Mouse (Mus musculus): ENCODE results near the gene Lrrc7. TPM values are rescaled to one million over a fixed set of nuclear protein-coding genes. Genes with fewer than 3 reads are reported as not detected.
"Not testable (repeated sequence)": the region's sequence is repeated elsewhere in the genome, so short reads cannot be mapped to it uniquely, and the experiment has no call there.

Gene Lrrc7
- total RNA-seq, 2 experiments from 2014 or later = not detected

GRCm38 (mm10) chr3:158174880-158175735, 386.9 kb downstream of the Lrrc7 start:
- no peak for ATAC-seq (replicated peaks; ENCODE audit: poor library complexity)

DNA sequence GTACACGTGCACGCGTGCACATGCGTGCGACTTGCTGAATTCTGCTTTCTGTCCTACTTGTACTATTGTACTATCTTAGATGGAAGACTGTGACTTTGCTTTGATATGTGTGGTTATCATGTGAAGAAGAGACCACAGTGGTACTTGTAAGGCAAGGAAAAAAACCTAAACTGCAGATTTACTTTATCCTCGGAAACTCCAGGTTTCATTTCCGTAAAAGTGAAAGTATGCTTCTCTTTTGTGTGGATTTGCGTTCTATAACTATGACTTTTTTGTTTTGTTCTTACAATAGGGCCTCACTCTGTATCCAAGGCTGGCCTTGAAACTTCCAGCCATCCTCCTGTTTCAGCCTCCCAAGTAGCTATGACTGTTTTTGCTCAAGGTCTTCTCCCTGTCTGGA, 392.8 kb downstream of the Lrrc7 start:
- ATAC-seq (replicated peaks; ENCODE audit: poor library complexity) = no peak

DNA sequence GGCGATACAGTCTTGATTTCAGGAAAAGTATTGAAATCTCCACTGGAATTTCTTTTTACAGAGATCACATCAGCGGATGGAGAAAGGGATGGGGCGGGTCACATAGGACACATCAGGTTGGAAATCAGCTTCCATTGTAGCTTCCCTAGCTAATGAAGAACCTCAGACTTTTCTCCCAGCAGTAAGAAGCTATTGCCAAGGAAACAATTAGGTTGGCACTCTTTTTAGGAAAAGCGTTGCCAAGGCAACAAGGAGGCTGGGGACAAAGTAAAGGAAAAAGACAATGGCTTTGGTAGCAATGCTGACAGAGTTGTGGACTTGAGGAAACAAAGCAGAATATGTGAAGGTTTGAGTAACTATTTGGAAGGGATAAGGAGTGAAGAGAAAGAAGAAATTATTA, 393.6 kb downstream of the Lrrc7 start:
- ATAC-seq (replicated peaks; ENCODE audit: poor library complexity) = no peak

DNA sequence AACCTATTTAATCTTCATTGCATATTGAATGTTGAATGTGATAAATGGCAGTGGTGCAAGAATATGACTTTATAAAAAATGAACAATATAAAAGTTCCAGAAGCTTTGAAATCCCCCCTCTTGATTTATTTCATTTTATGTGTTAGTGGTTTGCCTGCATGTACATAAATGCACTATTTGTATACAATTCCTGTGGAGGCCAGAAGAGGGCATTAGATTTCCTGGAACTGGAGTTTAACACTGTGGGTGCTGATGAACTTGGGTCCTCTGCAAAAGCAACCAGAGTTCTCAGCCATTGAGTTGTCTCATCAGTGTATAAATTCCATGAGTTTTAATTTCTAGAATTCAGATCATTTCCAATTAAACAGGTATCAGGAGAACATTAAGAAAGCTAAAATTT, 397.0 kb downstream of the Lrrc7 start:
- ATAC-seq (replicated peaks; ENCODE audit: poor library complexity) = no peak

GRCm38 (mm10) chr3:158164452-158164851, 397.6 kb downstream of the Lrrc7 start:
- ATAC-seq (replicated peaks; ENCODE audit: poor library complexity) = no peak

GRCm38 (mm10) chr3:158163127-158163526, 398.9 kb downstream of the Lrrc7 start:
- no peak for ATAC-seq (replicated peaks; ENCODE audit: poor library complexity)

DNA sequence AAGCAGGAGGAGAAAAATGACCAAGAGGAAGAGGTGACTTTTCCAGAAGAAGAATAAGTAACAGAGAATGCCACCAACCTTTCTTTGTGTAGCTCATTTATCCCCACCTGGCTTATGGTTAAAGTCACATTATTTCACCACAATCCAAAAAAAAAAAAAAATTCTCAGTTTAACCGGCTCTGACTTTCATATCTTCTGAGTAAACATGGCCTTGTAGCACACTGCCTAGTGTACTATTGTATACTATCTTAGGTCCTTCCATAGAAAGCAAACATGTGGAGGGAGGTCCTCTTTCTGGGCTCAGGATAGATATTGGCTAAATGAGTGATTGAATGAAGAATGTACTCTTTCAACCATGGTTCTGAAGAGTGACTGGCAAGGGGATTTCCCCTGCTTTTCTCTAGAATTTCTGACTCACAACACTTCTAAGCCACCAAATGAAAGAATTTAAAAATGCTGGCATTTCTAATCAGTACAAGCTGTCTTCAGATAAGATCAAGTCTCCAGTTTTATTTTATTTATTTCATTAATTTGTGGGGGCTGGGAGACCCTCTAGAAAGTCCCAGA, 400.0 kb downstream of the Lrrc7 start:
- no peak for ATAC-seq (replicated peaks; ENCODE audit: poor library complexity)

- no peak for ATAC-seq (replicated peaks; ENCODE audit: poor library complexity)
These were observed 406.3 kb downstream of the Lrrc7 start for GRCm38 (mm10) chr3:158155515-158156286.

GRCm38 (mm10) chr3:158154134-158154533, 407.9 kb downstream of the Lrrc7 start:
- no peak for ATAC-seq (replicated peaks; ENCODE audit: poor library complexity)

GRCm38 (mm10) chr3:158148998-158149397, 413.0 kb downstream of the Lrrc7 start:
- no peak for ATAC-seq (replicated peaks; ENCODE audit: poor library complexity)

DNA sequence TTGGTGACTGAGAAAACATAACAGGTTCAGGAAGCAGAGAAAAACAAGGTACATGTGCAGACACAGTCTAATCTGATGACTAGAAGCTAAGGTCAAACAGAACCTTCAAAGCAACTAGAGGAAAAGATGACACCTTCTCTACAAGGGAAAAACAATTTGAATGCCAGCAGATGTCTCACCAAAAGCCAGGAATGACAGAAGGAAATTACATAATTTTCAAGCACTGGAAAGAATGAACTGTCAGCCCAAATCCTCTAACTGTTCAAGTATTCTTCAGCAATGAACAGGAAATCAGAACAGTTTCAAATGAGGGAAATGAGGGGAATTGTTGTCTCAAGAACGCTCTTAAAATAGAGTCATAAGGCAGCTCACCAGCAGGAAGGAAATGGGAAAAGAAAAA, 421.4 kb downstream of the Lrrc7 start:
- ATAC-seq (replicated peaks; ENCODE audit: poor library complexity) = no peak

GRCm38 (mm10) chr3:158137796-158138195, 424.2 kb downstream of the Lrrc7 start:
- no peak for ATAC-seq (replicated peaks; ENCODE audit: poor library complexity)

DNA sequence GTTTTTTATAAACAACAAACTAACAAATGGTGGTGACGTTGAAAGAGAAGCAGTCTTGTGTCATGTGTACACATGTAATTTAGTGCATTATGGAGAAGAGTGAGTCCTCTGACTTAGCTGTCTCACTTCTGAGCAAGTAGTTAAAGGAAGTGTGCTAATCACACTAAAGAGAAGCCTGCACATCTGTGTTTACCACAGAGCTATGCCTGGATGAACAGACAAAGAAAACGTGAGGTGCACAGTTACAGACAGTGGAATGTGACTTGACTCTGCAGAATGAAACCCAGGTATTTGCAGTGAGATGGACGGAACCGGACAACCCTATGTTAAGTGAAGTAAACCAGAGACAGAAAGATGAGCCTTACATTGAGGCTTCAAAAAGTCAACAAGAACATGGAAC, 430.3 kb downstream of the Lrrc7 start:
- no peak for ATAC-seq (replicated peaks; ENCODE audit: poor library complexity)

GRCm38 (mm10) chr3:158131233-158131632, 430.8 kb downstream of the Lrrc7 start:
- no peak for ATAC-seq (replicated peaks; ENCODE audit: poor library complexity)

DNA sequence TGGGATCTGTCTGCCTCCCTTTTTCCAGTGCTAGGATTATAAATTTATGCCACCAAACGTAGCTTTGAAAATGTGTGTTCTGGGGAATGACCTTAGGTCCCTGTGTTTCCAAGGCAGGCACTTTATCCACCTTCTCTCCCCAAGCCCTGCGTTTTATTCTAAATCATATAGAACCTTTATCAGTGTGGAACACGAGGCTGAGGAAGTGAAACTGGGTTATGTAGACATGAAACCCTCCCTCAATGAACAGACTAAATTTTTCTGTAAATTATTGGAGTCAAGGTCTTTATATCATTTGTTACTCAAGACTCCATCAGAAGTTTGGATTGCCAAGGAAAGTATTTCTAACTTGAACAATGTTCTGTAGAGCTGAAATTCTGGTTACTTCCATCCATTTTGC, 439.1 kb downstream of the Lrrc7 start:
- no peak for ATAC-seq (replicated peaks; ENCODE audit: poor library complexity)

DNA sequence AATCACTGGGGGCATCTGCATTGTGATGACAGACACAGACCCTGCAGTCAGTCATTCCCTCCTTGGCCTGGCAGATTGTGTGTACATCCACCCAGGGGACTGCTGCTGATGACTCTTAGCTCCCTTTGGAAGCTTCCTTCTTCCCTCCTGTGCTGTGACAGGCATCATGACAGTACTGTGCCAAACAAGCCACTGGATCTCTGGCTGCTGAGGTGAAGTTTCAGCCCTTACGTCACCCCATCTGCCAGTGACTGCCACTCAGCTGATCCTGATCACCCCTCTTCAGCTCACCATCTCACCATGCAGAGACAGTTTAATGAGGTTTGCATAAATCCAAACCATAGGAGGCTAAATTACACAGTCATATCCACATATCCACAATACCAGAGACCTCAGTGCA, 456.8 kb downstream of the Lrrc7 start:
- no peak for ATAC-seq (replicated peaks; ENCODE audit: poor library complexity)

GRCm38 (mm10) chr3:158103467-158103866, 458.6 kb downstream of the Lrrc7 start:
- ATAC-seq (replicated peaks; ENCODE audit: poor library complexity) = no peak

GRCm38 (mm10) chr3:158102530-158102929, 459.5 kb downstream of the Lrrc7 start:
- ATAC-seq (replicated peaks; ENCODE audit: poor library complexity) = not testable (repeated sequence)

GRCm38 (mm10) chr3:158102043-158102442, 460.0 kb downstream of the Lrrc7 start:
- ATAC-seq (replicated peaks; ENCODE audit: poor library complexity) = not testable (repeated sequence)

GRCm38 (mm10) chr3:158093919-158094318, 468.1 kb downstream of the Lrrc7 start:
- ATAC-seq (replicated peaks; ENCODE audit: poor library complexity) = no peak

DNA sequence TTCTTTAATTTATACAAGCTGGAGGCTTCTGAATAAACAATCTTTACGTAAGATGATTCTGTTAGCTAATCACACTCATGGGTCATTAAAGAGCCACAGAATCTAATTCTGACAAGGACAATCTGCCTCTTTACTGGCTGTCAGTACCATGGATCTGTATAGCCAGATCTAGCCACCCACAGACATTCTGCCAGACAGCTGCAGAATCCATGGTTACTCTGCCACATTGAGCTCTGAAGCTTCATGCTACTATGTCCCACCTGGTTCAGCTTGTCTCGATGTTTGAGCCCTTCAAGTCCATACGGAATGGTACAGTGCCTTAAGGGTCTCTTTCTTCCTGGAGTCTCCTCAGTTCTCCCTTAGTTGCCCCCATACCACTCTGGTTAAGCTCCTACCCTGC, 470.4 kb downstream of the Lrrc7 start:
- ATAC-seq (replicated peaks; ENCODE audit: poor library complexity) = no peak

DNA sequence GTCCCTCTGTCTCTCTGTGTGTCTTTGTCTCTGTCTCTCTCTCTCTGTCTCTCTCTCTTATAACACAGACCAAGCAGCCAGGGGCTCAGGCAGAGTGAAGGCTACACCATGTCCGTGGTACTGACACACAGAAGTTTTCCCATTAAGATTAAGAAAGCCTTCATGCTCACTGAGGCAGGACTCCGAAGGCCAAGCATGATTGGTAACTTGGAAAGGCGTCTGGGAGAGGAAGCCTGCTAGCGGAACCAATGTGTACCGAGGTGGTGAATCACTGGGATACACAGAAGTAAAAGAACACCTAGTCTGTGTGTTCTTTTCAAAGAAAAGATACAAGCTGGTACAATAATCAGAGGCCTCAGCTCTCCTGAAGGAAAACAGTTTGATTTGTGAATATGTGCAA, 484.2 kb downstream of the Lrrc7 start:
- no peak for ATAC-seq (replicated peaks; ENCODE audit: poor library complexity)
